Mouse (Mus musculus) liver, postnatal 0 days (tissue): ENCODE measurements around the gene Cmtm6. TPM values are rescaled to one million over a fixed set of nuclear protein-coding genes. Genes with fewer than 3 reads are reported as not detected.

Experiments used
- ATAC-seq: fragments of 200-750 bp; cut with Nextera tagmentation; 2 replicates; pipeline ENCODE4 v1.8.0; 2017; ENCODE audit warnings: mild to moderate bottlenecking, moderate library complexity
- DNase-seq: peaks from one replicate; pipeline ENCODE4 v3.0.0-alpha.2; 2016
- H3K27ac ChIP-seq: fragments of 300-500 bp; sonication (generic); 2 replicates; pipeline ENCODE4 v1.5.1; 2014; ENCODE audit warnings: antibody characterized with exemption, moderate library complexity, mild to moderate bottlenecking, low read depth
- H3K27me3 ChIP-seq: fragments of 300-500 bp; sonication (generic); 2 replicates; pipeline ENCODE4 v1.6.1; 2014; ENCODE audit warnings: low read length, control low read depth, mixed read lengths; ENCODE audit not compliant: insufficient read depth
- H3K36me3 ChIP-seq: fragments of 300-500 bp; sonication (generic); replicated peaks from 2 replicates; pipeline ENCODE4 v1.6.1; 2014; ENCODE audit warnings: mild to moderate bottlenecking, control low read depth, low read length, moderate library complexity, mixed read lengths; ENCODE audit not compliant: insufficient read depth
- H3K4me1 ChIP-seq: fragments of 300-500 bp; sonication (generic); 2 replicates; pipeline ENCODE4 v1.6.1; 2014; ENCODE audit warnings: antibody characterized with exemption, mild to moderate bottlenecking, control low read depth; ENCODE audit not compliant: insufficient read depth
- H3K4me2 ChIP-seq: fragments of 300-500 bp; sonication (generic); 2 replicates; pipeline ENCODE4 v1.6.1; 2014; ENCODE audit warnings: low read depth, mild to moderate bottlenecking, low read length, moderate library complexity, mixed read lengths
- H3K4me3 ChIP-seq: fragments of 300-500 bp; sonication (generic); 2 replicates; pipeline ENCODE4 v1.5.1; 2014; ENCODE audit warnings: low read depth, low read length
- H3K9ac ChIP-seq: fragments of 300-500 bp; sonication (generic); replicated peaks from 2 replicates; pipeline ENCODE4 v1.6.1; 2014; ENCODE audit warnings: mild to moderate bottlenecking, moderate library complexity
- H3K9me3 ChIP-seq: fragments of 300-500 bp; sonication (generic); 2 replicates; pipeline ENCODE4 v1.6.1; 2016; ENCODE audit warnings: mild to moderate bottlenecking, control low read depth, low read length, mixed read lengths
- CTCF ChIP-seq: sonication (generic); IDR thresholded peaks from 2 replicates; pipeline ENCODE4 v1.5.1; 2016; ENCODE audit warnings: antibody characterized with exemption, low read depth
- EP300 ChIP-seq: IDR thresholded peaks from 2 replicates; pipeline ENCODE4 v1.6.1; 2016; ENCODE audit warnings: antibody characterized with exemption, low read depth, mild to moderate bottlenecking
- WGBS: fragments of 180-500 bp; shearing (Covaris S2); extraction: QIAGEN DNeasy Blood & Tissue Kit; methylation state at CpG from one replicate; pipeline ENCODE4 v1.1.7; 2014; ENCODE audit not compliant: insufficient replicate concordance; 5-methylcytosine and 5-hydroxymethylcytosine counted together
- polyA plus RNA-seq: library from polyadenylated mRNA; unstranded; fragments of >200 nt; fragmentation: Nextera tagmentation; extraction: Ambion mirVana; gene quantifications from 2 replicates; pipeline ENCODE4 v1.2.1, GENCODE M21; 2015

The Cmtm6 gene
- polyA plus RNA-seq, 1 experiment from 2014 or later = 30.1 TPM

DNA sequence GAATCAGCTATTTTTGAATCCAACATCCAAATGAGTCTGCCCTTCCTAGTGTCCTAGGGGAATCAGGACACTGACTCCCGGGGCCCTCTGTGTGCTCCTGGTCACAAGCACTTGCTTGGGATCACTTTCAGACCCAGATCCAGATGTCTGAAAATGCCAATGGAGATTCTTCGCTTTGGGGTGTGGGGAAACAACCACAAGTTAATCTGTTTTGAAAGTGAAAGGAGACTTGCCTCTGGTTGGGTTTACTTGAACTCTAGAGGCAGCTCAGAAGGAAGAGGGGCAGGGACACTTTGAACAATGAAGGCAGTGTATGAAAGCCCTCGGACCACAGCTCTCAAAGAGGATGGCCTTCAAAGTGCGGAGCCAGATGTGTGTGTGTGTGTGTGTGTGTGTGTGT is 63.6 kb downstream of the Cmtm6 start:
- no peaks in the 10 kb centered on the region for H3K27me3 ChIP-seq
- peaks cover 8% of the 10 kb centered on the region; the same call in 1 of the 2 replicates for H3K36me3 ChIP-seq
- DNase-seq = no peak
- no peak for TF ChIP-seq CTCF
- no peak for TF ChIP-seq EP300
- no peak overlapping the region for H3K9ac ChIP-seq
- H3K4me1 ChIP-seq = peaks cover 4% of the 10 kb centered on the region; the same call in 1 of the 2 replicates
- no peak overlapping the region for H3K4me3 ChIP-seq
- no peaks in the 10 kb centered on the region for H3K9me3 ChIP-seq
- WGBS = 55% methylated on average over 4 of the region's 4 CpGs
- H3K27ac ChIP-seq = no peak overlapping the region
- ATAC-seq = no peak
- H3K4me2 ChIP-seq = peak overlapping the region; percentile 20; the same call in 1 of the 2 replicates

DNA sequence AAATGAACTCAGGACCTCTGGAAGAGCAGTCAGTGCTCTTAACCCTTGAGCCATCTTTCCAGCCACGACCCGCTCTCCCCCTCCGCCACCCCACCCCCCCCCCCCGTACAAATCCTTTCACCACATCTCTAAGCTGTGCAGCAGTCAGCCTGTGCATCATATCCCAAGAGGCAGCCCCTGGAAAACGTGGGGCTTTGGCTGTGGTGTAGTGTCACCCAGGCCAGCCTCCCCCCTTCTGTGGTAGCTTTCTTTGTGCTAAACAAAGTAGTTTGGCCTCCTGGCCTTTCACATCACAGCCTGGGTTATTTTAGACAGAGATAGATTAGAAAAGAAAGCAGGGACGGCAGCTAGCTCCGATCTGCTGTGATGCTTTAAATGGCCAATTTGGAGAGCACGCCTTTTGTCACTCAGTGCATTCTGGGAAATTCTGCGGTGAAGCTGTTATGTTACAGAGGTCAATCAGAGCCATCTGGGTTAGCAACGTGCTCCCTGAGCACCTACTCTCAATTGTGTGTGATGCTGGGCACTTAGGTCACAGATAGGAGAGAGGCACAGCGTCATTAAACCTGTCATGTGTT is 65.6 kb downstream of the Cmtm6 start:
- Histone ChIP-seq H3K4me1 (peaks cover 4% of the 10 kb centered on the region; the same call in 1 of the 2 replicates), H3K36me3 (peaks cover 8% of the 10 kb centered on the region; the same call in 1 of the 2 replicates), H3K9ac (no peak overlapping the region), H3K27me3 (no peaks in the 10 kb centered on the region), H3K9me3 (no peaks in the 10 kb centered on the region), H3K4me2 (no peak overlapping the region), H3K27ac (no peak overlapping the region), H3K4me3 (no peak overlapping the region)
- no peak for DNase-seq
- no peak for ATAC-seq
- 61% methylated on average over 11 of the region's 11 CpGs for WGBS
- TF ChIP-seq CTCF (no peak), EP300 (no peak)

DNA sequence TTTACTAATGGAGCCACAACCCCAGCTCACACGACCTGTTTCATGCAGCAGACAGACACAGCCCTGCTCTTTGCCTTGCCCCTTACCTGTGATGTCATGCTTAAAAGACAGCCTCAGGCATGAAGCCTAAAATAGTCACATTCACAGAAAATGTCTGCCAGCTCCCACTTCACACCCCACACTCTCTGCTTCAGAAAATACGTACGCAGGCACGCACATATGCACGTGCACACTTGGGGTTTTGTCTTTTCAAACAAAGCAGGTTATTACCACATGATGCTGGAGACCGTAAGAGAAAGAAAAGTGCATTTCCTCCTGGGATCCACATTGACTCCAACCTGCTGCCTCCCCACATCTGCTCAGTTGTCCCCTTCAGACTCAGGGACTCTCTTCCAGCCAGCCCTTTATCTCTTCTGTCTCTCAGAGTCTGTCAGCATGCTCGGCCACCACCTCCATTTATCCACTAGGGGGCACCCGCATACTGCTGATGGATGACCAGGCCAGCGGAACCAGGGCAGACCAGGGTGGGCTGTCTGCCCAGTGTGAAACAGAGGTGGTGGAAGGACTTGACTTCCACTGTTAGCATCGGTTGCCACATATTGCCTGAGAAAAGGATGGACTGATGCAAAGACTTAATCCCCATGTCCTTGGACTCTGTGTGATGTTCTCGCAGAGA is 66.6 kb downstream of the Cmtm6 start:
- TF ChIP-seq EP300 (no peak), CTCF (peak; percentile 97)
- no peak overlapping the region for H3K9ac ChIP-seq
- ATAC-seq (peak; percentile 73), DNase-seq (peak; percentile 82)
- peaks cover 8% of the 10 kb centered on the region; the same call in 1 of the 2 replicates for H3K36me3 ChIP-seq
- WGBS = 56% methylated on average over 11 of the region's 11 CpGs
- peaks cover 4% of the 10 kb centered on the region; the same call in 1 of the 2 replicates for H3K4me1 ChIP-seq
- no peaks in the 10 kb centered on the region for H3K27me3 ChIP-seq
- H3K9me3 ChIP-seq = no peaks in the 10 kb centered on the region
- H3K4me3 ChIP-seq = no peak overlapping the region
- H3K4me2 ChIP-seq = no peak overlapping the region
- no peak overlapping the region for H3K27ac ChIP-seq

DNA sequence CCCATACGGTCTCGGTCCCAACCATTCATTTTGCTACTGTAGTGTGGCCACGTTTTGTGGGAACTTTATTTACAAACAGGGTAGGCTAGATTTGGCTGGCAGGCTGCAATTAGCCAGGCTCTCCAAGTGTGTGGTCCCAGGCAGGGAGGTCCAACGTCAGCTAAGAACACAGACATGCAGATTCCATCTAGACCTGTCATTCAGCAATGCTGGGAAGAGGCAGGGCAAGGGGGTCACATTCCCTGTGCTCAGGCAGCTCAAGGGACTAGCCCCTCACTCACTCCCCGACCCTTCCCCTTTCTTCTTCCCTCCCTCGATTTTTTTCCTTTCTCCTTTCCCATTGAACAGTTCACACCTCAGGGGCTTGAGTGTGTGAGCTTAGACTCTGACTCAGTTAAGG is 67.9 kb downstream of the Cmtm6 start:
- H3K27ac ChIP-seq = no peak overlapping the region
- WGBS = 60% methylated on average over 6 of the region's 6 CpGs
- TF ChIP-seq CTCF (no peak), EP300 (no peak)

More for the DNA sequence above, 67.9 kb downstream of the Cmtm6 start:
- Histone ChIP-seq H3K9ac (no peak overlapping the region), H3K36me3 (peaks cover 8% of the 10 kb centered on the region; the same call in 1 of the 2 replicates), H3K4me1 (peaks cover 4% of the 10 kb centered on the region; the same call in 1 of the 2 replicates), H3K4me3 (no peak overlapping the region), H3K9me3 (no peaks in the 10 kb centered on the region), H3K4me2 (no peak overlapping the region), H3K27me3 (no peaks in the 10 kb centered on the region)
- ATAC-seq (no peak), DNase-seq (no peak)

Other genes starting within 250 kb of the Cmtm6 start
- gene Ccr4, start 226.2 kb upstream of the Cmtm6 start, polyA plus RNA-seq = not detected in 2 replicates
- gene C130032M10Rik, start 215.4 kb upstream of the Cmtm6 start, polyA plus RNA-seq = not detected in 2 replicates
- 0.05 and 0.06 TPM in 2 replicates for gene Trim71, start 166.7 kb upstream of the Cmtm6 start, polyA plus RNA-seq
- 14.4 and 15.8 TPM in 2 replicates for gene Cnot10, start 90.9 kb upstream of the Cmtm6 start, polyA plus RNA-seq
- gene Dync1li1, start 42.3 kb upstream of the Cmtm6 start, polyA plus RNA-seq = 14.4 and 16.3 TPM in 2 replicates
- 57.7 and 58.2 TPM in 2 replicates for gene Cmtm7, start 50.7 kb downstream of the Cmtm6 start, polyA plus RNA-seq
- 109 and 110 TPM in 2 replicates for gene Cmtm8, start 113.0 kb downstream of the Cmtm6 start, polyA plus RNA-seq
- 6.8 and 7.0 TPM in 2 replicates for gene Gpd1l, start 202.9 kb downstream of the Cmtm6 start, polyA plus RNA-seq
- gene Osbpl10, start 247.5 kb downstream of the Cmtm6 start, polyA plus RNA-seq = 0.07 and 0.20 TPM in 2 replicates